Mouse (Mus musculus) spleen, adult 2 months (tissue): ENCODE measurements around the gene Snrk.

Experiments used
- CTCF ChIP-seq: fragments of 200-500 bp; IDR thresholded peaks from 2 replicates; pipeline ENCODE4 v1.5.1; 2011; ENCODE audit warnings: mild to moderate bottlenecking, inconsistent platforms; ENCODE audit not compliant: insufficient read depth, insufficient read length, insufficient replicate concordance; ENCODE audit errors: extremely low read depth
- POLR2A ChIP-seq: fragments of 200-500 bp; IDR thresholded peaks from 2 replicates; pipeline ENCODE4 v1.6.1; 2011; ENCODE audit warnings: low read depth, low read length, inconsistent platforms

DNA sequence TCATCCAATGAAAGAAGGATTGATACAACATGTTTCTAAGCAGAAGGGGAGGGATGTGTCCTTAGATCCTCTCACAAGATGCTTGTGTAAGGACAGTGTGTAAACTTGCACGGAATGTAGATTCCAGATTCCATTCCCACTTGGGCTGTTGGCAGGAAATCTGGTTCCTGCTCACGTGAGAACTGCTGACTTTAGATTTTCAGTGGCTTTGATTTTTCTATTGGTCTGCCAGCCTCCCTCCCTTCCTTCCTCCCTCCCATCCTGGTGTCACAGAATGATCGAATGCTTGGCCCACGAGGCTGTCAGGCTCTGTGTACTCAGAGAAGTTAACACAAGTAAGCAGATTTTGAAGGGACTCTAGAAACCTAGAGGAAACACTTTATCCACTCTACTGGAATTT lies 32.9 kb upstream of the Snrk start:
- TF ChIP-seq CTCF (no peak), POLR2A (no peak)
